Mouse (Mus musculus) liver, postnatal 0 days (tissue): Measurements from ENCODE around the gene AC109138.7.

Experiments
- CTCF ChIP-seq: sonication (generic); IDR thresholded peaks from 2 replicates; pipeline ENCODE4 v1.5.1; 2016; ENCODE audit warnings: antibody characterized with exemption, low read depth
- EP300 ChIP-seq: IDR thresholded peaks from 2 replicates; pipeline ENCODE4 v1.6.1; 2016; ENCODE audit warnings: antibody characterized with exemption, low read depth, mild to moderate bottlenecking

- no peak for TF ChIP-seq CTCF
- no peak for TF ChIP-seq EP300
These were observed 43.3 kb upstream of the AC109138.7 start for GRCm38 (mm10) chr19:4170723-4171392.
